Mouse (Mus musculus) embryonic facial prominence, embryonic 11.5 days (tissue): ENCODE results near the gene Nt5c1a. TPM values are rescaled to one million over a fixed set of nuclear protein-coding genes. Genes with fewer than 3 reads are reported as not detected.
A peak's percentile ranks its signal among the peaks of the same experiment; 100 is the strongest.

Experiments used
- ATAC-seq: fragments of 200-750 bp; cut with Nextera tagmentation; replicated peaks from 2 replicates; pipeline ENCODE4 v1.8.0; 2017; ENCODE audit warnings: low read depth; ENCODE audit not compliant: insufficient number of reproducible peaks, low FRiP score, low TSS enrichment
- DNase-seq: peaks from one replicate; pipeline ENCODE4 v3.0.0-alpha.2; 2015; ENCODE audit warnings: low spot score
- H3K27ac ChIP-seq: fragments of 300-500 bp; sonication (generic); replicated peaks from 2 replicates; pipeline ENCODE4 v1.5.1; 2014; ENCODE audit warnings: mild to moderate bottlenecking, low read depth, low read length, control low read depth
- H3K27me3 ChIP-seq: fragments of 300-500 bp; sonication (generic); 2 replicates; pipeline ENCODE4 v1.6.1; 2014; ENCODE audit warnings: mild to moderate bottlenecking, low read length, moderate library complexity, mixed read lengths; ENCODE audit not compliant: control insufficient read depth, insufficient read depth
- H3K36me3 ChIP-seq: fragments of 300-500 bp; sonication (generic); replicated peaks from 2 replicates; pipeline ENCODE4 v1.6.1; 2014; ENCODE audit warnings: low read depth, mild to moderate bottlenecking, low read length, moderate library complexity, mixed read lengths; ENCODE audit not compliant: control insufficient read depth, insufficient read depth
- H3K4me1 ChIP-seq: fragments of 300-500 bp; sonication (generic); 2 replicates; pipeline ENCODE4 v1.6.1; 2014; ENCODE audit warnings: low read length, mixed read lengths; ENCODE audit not compliant: control insufficient read depth, insufficient read depth
- H3K4me2 ChIP-seq: fragments of 300-500 bp; sonication (generic); 2 replicates; pipeline ENCODE4 v1.6.1; 2014; ENCODE audit warnings: low read depth, mild to moderate bottlenecking, control low read depth, low read length, moderate library complexity
- H3K4me3 ChIP-seq: fragments of 300-500 bp; sonication (generic); 2 replicates; pipeline ENCODE4 v1.5.1; 2014; ENCODE audit warnings: low read depth, low read length, control low read depth
- H3K9ac ChIP-seq: fragments of 300-500 bp; sonication (generic); replicated peaks from 2 replicates; pipeline ENCODE4 v1.6.1; 2014; ENCODE audit warnings: mild to moderate bottlenecking, control low read depth, low read length
- H3K9me3 ChIP-seq: fragments of 300-500 bp; sonication (generic); replicated peaks from 2 replicates; pipeline ENCODE4 v1.6.1; 2016; ENCODE audit warnings: mild to moderate bottlenecking, low read length, inconsistent platforms, mixed read lengths; ENCODE audit not compliant: control insufficient read depth
- WGBS: fragments of 180-500 bp; shearing (Covaris S2); extraction: QIAGEN DNeasy Blood & Tissue Kit; methylation state at CpG from one replicate; pipeline ENCODE4 v1.1.7; 2014; 5-methylcytosine and 5-hydroxymethylcytosine counted together
- polyA plus RNA-seq: library from polyadenylated mRNA; unstranded; fragments of >200 nt; fragmentation: Nextera tagmentation; extraction: Ambion mirVana; gene quantifications from 2 replicates; pipeline ENCODE4 v1.2.1, GENCODE M21; 2014

Gene Nt5c1a
- polyA plus RNA-seq, 1 experiment from 2014 or later, result not detected

GRCm38 (mm10) chr4:123213975-123214374 lies 12.7 kb downstream of the Nt5c1a start:
- no peak overlapping the region for H3K4me3 ChIP-seq
- no peak overlapping the region for H3K27ac ChIP-seq
- no peaks in the 10 kb centered on the region for H3K4me1 ChIP-seq
- H3K27me3 ChIP-seq, result no peaks in the 10 kb centered on the region
- WGBS, result 94% methylated on average over 9 of the region's 9 CpGs
- DNase-seq (no peak), ATAC-seq (no peak)
- no peaks in the 10 kb centered on the region for H3K9me3 ChIP-seq
- H3K36me3 ChIP-seq, result no peaks in the 10 kb centered on the region
- H3K9ac ChIP-seq, result no peak overlapping the region
- H3K4me2 ChIP-seq, result no peak overlapping the region

GRCm38 (mm10) chr4:123215367-123215766 lies 14.1 kb downstream of the Nt5c1a start:
- Histone ChIP-seq H3K9ac (no peak overlapping the region), H3K36me3 (no peaks in the 10 kb centered on the region), H3K27me3 (no peaks in the 10 kb centered on the region), H3K4me3 (no peak overlapping the region), H3K4me2 (no peak overlapping the region), H3K27ac (no peak overlapping the region), H3K9me3 (no peaks in the 10 kb centered on the region), H3K4me1 (no peaks in the 10 kb centered on the region)
- no peak for ATAC-seq
- no peak for DNase-seq
- 85% methylated on average over 1 of the region's 1 CpGs for WGBS

GRCm38 (mm10) chr4:123216782-123217181 lies 15.5 kb downstream of the Nt5c1a start:
- Histone ChIP-seq H3K4me2 (no peak overlapping the region), H3K9ac (no peak overlapping the region), H3K4me3 (no peak overlapping the region), H3K36me3 (no peaks in the 10 kb centered on the region), H3K9me3 (no peaks in the 10 kb centered on the region), H3K4me1 (no peaks in the 10 kb centered on the region), H3K27me3 (no peaks in the 10 kb centered on the region), H3K27ac (no peak overlapping the region)
- WGBS, result 19% methylated on average over 1 of the region's 1 CpGs
- ATAC-seq (no peak), DNase-seq (peak; percentile 66)

- DNase-seq, result peak; percentile 83
- no peak overlapping the region for H3K4me2 ChIP-seq
- WGBS, result 73% methylated on average over 15 of the region's 15 CpGs
- H3K9me3 ChIP-seq, result no peaks in the 10 kb centered on the region
- H3K4me3 ChIP-seq, result no peak overlapping the region
- H3K27ac ChIP-seq, result no peak overlapping the region
- H3K27me3 ChIP-seq, result no peaks in the 10 kb centered on the region
- no peaks in the 10 kb centered on the region for H3K4me1 ChIP-seq
- peak; percentile 67 for ATAC-seq
- no peaks in the 10 kb centered on the region for H3K36me3 ChIP-seq
- H3K9ac ChIP-seq, result no peak overlapping the region
Measured at GRCm38 (mm10) chr4:123219720-123220357, 18.5 kb downstream of the Nt5c1a start.

GRCm38 (mm10) chr4:123220637-123221036 lies 19.3 kb downstream of the Nt5c1a start:
- H3K27me3 ChIP-seq, result no peaks in the 10 kb centered on the region
- 60% methylated on average over 4 of the region's 4 CpGs for WGBS
- no peak overlapping the region for H3K4me2 ChIP-seq
- no peaks in the 10 kb centered on the region for H3K36me3 ChIP-seq
- no peak for DNase-seq
- no peak overlapping the region for H3K27ac ChIP-seq
- H3K9me3 ChIP-seq, result no peaks in the 10 kb centered on the region
- no peak overlapping the region for H3K9ac ChIP-seq
- H3K4me1 ChIP-seq, result no peaks in the 10 kb centered on the region
- ATAC-seq, result no peak
- H3K4me3 ChIP-seq, result no peak overlapping the region

GRCm38 (mm10) chr4:123223309-123223708 lies 22.0 kb downstream of the Nt5c1a start:
- no peak overlapping the region for H3K4me3 ChIP-seq
- DNase-seq (no peak), ATAC-seq (no peak)
- no peaks in the 10 kb centered on the region for H3K9me3 ChIP-seq
- WGBS, result 49% methylated on average over 3 of the region's 3 CpGs
- H3K4me2 ChIP-seq, result no peak overlapping the region
- no peak overlapping the region for H3K9ac ChIP-seq
- no peaks in the 10 kb centered on the region for H3K36me3 ChIP-seq
- no peaks in the 10 kb centered on the region for H3K27me3 ChIP-seq
- no peak overlapping the region for H3K27ac ChIP-seq
- H3K4me1 ChIP-seq, result peaks cover 2% of the 10 kb centered on the region; the same call in 1 of the 2 replicates

- H3K4me2 ChIP-seq, result no peak overlapping the region
- H3K4me1 ChIP-seq, result peaks cover 2% of the 10 kb centered on the region; the same call in 1 of the 2 replicates
- ATAC-seq, result 0 out of 2 replicates have a peak, but pooled peaks have one; percentile 12
- H3K4me3 ChIP-seq, result no peak overlapping the region
- no peak overlapping the region for H3K9ac ChIP-seq
- no peaks in the 10 kb centered on the region for H3K36me3 ChIP-seq
- H3K27ac ChIP-seq, result no peak overlapping the region
- no peaks in the 10 kb centered on the region for H3K27me3 ChIP-seq
- no peak for DNase-seq
- WGBS, result 63% methylated on average over 10 of the region's 10 CpGs
- no peaks in the 10 kb centered on the region for H3K9me3 ChIP-seq
Measured at GRCm38 (mm10) chr4:123225718-123226403, 24.6 kb downstream of the Nt5c1a start.

GRCm38 (mm10) chr4:123227707-123228106 lies 26.4 kb downstream of the Nt5c1a start:
- WGBS, result 36% methylated on average over 4 of the region's 4 CpGs
- H3K9ac ChIP-seq, result no peak overlapping the region
- H3K4me2 ChIP-seq, result no peak overlapping the region
- no peak overlapping the region for H3K27ac ChIP-seq
- ATAC-seq (no peak), DNase-seq (no peak)
- H3K27me3 ChIP-seq, result no peaks in the 10 kb centered on the region; the same call in 1 of the 2 replicates
- H3K9me3 ChIP-seq, result no peaks in the 10 kb centered on the region
- H3K4me3 ChIP-seq, result no peak overlapping the region
- H3K4me1 ChIP-seq, result peaks cover 2% of the 10 kb centered on the region; the same call in 1 of the 2 replicates
- no peaks in the 10 kb centered on the region for H3K36me3 ChIP-seq
